ENCODE assay signal across 8 mouse cellular contexts in genomic region chr13:74061613-74062377, GRCm38 (mm10). TPM values are rescaled to one million over a fixed set of nuclear protein-coding genes. Genes with fewer than 3 reads are reported as not detected.
DNase-seq lines count a peak whose midpoint lies in the region; ATAC-seq and TF ChIP-seq lines count a peak whose summit lies in the region.

Gene Cep72, minus strand, starts transcription at chr13:74062299.

- H3K79me2 ChIP-seq in macrophage (ENCODE audit: inconsistent target), result no peaks in the 10 kb centered on the region

- H3K9me3 ChIP-seq in hindbrain, postnatal 0 days (ENCODE audit: low read length), result no peaks in the 10 kb centered on the region

- WGBS in hindbrain, postnatal 0 days, result 2% methylated on average over 48 of the region's 48 CpGs
- WGBS in macrophage (ENCODE audit: missing documents), result 3% methylated on average over 48 of the region's 48 CpGs

- H3K27me3 ChIP-seq in hindbrain, postnatal 0 days (ENCODE audit: insufficient read depth, low read length), result no peaks in the 10 kb centered on the region

- no peaks in the 10 kb centered on the region for H3K36me3 ChIP-seq in hindbrain, postnatal 0 days (ENCODE audit: insufficient read depth, low read length)
- H3K36me3 ChIP-seq in macrophage (ENCODE audit: inconsistent target), result no peaks in the 10 kb centered on the region

- no peaks in the 10 kb centered on the region for H3K4me1 ChIP-seq in cortical plate, adult 2 months (ENCODE audit: control insufficient read depth, insufficient read depth, low read length)
- no peaks in the 10 kb centered on the region for H3K4me1 ChIP-seq in hindbrain, postnatal 0 days (ENCODE audit: insufficient read depth, low read length)

- H3K4me3 ChIP-seq in cortical plate, adult 2 months (ENCODE audit: insufficient read depth, low read length), result peak within 1 kb of the TSS; percentile 75
- peak within 1 kb of the TSS; percentile 86 for H3K4me3 ChIP-seq in hindbrain, postnatal 0 days (ENCODE audit: low read length)
- peak within 1 kb of the TSS; percentile 59 for H3K4me3 ChIP-seq in macrophage (ENCODE audit: inconsistent target)

- no peak within 1 kb of the TSS for H3K27ac ChIP-seq in cortical plate, adult 2 months (ENCODE audit: insufficient read depth, low read length)
- H3K27ac ChIP-seq in hindbrain, postnatal 0 days, result 0 out of 2 replicates have a peak within 1 kb of the TSS, but pooled peaks have one; percentile 17
- peak within 1 kb of the TSS; percentile 27; the same call in 1 of the 2 replicates for H3K27ac ChIP-seq in macrophage

- TF ChIP-seq CTCF in cortical plate, adult 2 months (IDR thresholded peaks at IDR 0.05; ENCODE audit: extremely low read depth, insufficient read depth, low read length), result no peak
- TF ChIP-seq CTCF in hindbrain, postnatal 0 days (IDR thresholded peaks at IDR 0.05; ENCODE audit: low read depth), result no peak

- peak within 1 kb of the TSS; percentile 62 for H3K4me2 ChIP-seq in hindbrain, postnatal 0 days (ENCODE audit: low read depth, low read length)

- no peak for TF ChIP-seq POLR2A in cortical plate, adult 2 months (IDR thresholded peaks at IDR 0.05; ENCODE audit: extremely low read depth, insufficient read depth, low read length)

- peak within 1 kb of the TSS; percentile 72 for H3K9ac ChIP-seq in hindbrain, postnatal 0 days (replicated peaks; ENCODE audit: low read length)

- DNase-seq in adipocyte (ENCODE audit: low spot score), result peak; percentile 91
- peak; percentile 82 to 83 for DNase-seq in gastrocnemius, adult 8-10 months (ENCODE audit: low spot score in 2 of 2)
- DNase-seq in hindbrain, postnatal 0 days (ENCODE audit: low spot score), result peak; percentile 96
- DNase-seq in left cerebral cortex, adult 18-20 months (ENCODE audit: low spot score in 2 of 2), result peak; percentile 83 to 85
- DNase-seq in retina, postnatal 7 days (ENCODE audit: low read depth, low spot score), result peak; percentile 79
- peak; percentile 85 to 94 for DNase-seq in urinary bladder, adult 18-20 months (ENCODE audit: low spot score in 2 of 2)

- peak; percentile 97 for ATAC-seq in hindbrain, postnatal 0 days

RNA-seq across cellular contexts. Expression of gene Cep72, which starts in this region (rescaled TPM):
- polyA plus RNA-seq in cortical plate, adult 2 months (2012; rRNA removed), result 1.7 and 1.9 TPM in 2 replicates
- under 1 TPM in 3 of 4 experiments, not detected in 1; 0.12 to 0.48 (median 0.34) TPM for total RNA-seq in gastrocnemius, adult 8-10 months (2022)
- 5.3 and 7.0 TPM in 2 replicates for total RNA-seq in hindbrain, postnatal 0 days (2014; rRNA removed)
- 5.7 and 7.8 TPM in 2 replicates for polyA plus RNA-seq in hindbrain, postnatal 0 days (2015; fragmentation: Nextera tagmentation; extraction: Ambion mirVana)
- under 1 TPM; 0.77 to 0.84 TPM for total RNA-seq in left cerebral cortex, adult 18-20 months (2021)
- total RNA-seq in macrophage (2018; cell fraction: chromatin; rRNA removed), result 10 to 100 TPM in 1 of 26 experiments, 1 to 10 TPM in 20, under 1 TPM in 5; 0.46 to 10.6 (median 3.9) TPM
- 1 to 10 TPM in 18 of 26 experiments, under 1 TPM in 8; 0.69 to 3.0 (median 1.2) TPM for total RNA-seq in macrophage (2018; cell fraction: cytosol; rRNA removed)
- total RNA-seq in macrophage (2018; cell fraction: nucleus; rRNA removed), result 10 to 100 TPM in 1 of 26 experiments, 1 to 10 TPM in 21, under 1 TPM in 4; 0.17 to 10.4 (median 2.0) TPM
- polyA plus RNA-seq in macrophage (2018), result 1.00 to 3.6 TPM (median 1.8 TPM) in 3 replicates

Comparison
In these comparisons a context has a peak if more than half of its experiments do, and no peak if none do; other contexts are left out.
1. Peak in DNase-seq in gastrocnemius, adult 8-10 months; RNA of the gene not detected or under 1 TPM.
2. Peak in DNase-seq in left cerebral cortex, adult 18-20 months; RNA of the gene not detected or under 1 TPM.